Mouse (Mus musculus): ENCODE measurements around the gene Il12rb1. TPM values are rescaled to one million over a fixed set of nuclear protein-coding genes. Genes with fewer than 3 reads are reported as not detected.
A peak's percentile ranks its signal among the peaks of the same experiment; 100 is the strongest.

The Il12rb1 gene
- polyA plus RNA-seq, 1 experiment from 2014 or later: 0.07 TPM

DNA sequence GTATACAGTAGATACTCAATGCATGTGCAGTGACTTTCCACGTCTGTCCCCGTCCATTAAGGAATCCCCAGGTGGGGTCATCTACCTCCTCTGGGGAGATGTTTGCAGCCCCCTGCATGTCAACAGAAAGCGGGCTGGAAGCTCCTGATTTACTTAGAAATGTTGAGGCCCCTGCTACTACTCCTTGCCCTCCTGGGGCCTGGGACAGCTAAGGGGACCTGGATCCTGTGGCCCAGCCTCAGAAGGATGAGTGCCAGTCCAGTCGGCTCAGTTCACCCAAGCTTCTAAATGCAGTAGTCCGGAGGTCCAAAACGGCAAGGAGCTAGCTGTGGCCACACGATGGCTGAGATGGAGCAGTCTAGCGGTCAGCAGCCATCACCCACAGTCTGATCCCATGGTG is 35.7 kb downstream of the Il12rb1 start:
- 86% methylated on average over 8 of the region's 8 CpGs for WGBS
- Histone ChIP-seq H3K27me3 (0 out of 2 replicates have a peak, but pooled peaks cover 3% of the 10 kb centered on the region), H3K9me3 (no peaks in the 10 kb centered on the region), H3K9ac (no peak overlapping the region), H3K4me2 (no peak overlapping the region), H3K27ac (no peak overlapping the region), H3K4me1 (peaks cover 9% of the 10 kb centered on the region; the same call in 1 of the 2 replicates), H3K4me3 (no peak overlapping the region), H3K36me3 (no peaks in the 10 kb centered on the region)
- no peak for ATAC-seq (ENCODE audit: insufficient number of reproducible peaks, insufficient read depth, low FRiP score, low TSS enrichment, low read depth)

DNA sequence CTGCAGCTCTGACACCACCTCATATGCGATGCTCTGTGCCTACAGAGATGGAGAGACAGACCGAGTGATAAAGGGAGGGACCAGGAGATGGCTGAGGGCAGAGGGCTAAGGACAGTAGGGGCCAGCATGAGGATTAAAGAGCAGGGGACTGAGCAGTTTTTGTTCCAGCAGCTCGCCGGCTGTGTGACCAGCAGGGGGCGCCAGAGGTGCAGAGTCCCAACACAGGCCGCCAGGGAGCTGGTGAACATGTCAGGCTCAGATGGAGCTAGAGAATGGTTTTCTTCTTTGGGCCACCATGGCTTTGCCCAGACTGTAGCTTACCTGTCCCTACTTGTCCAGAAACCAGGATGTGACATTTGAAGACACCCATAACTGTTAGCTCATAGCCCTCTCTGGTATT is 36.3 kb downstream of the Il12rb1 start:
- Histone ChIP-seq H3K9ac (0 out of 2 replicates have a peak overlapping the region, but pooled peaks have one; percentile 33), H3K9me3 (no peaks in the 10 kb centered on the region)
- 1% methylated on average over 6 of the region's 6 CpGs for WGBS

DNA sequence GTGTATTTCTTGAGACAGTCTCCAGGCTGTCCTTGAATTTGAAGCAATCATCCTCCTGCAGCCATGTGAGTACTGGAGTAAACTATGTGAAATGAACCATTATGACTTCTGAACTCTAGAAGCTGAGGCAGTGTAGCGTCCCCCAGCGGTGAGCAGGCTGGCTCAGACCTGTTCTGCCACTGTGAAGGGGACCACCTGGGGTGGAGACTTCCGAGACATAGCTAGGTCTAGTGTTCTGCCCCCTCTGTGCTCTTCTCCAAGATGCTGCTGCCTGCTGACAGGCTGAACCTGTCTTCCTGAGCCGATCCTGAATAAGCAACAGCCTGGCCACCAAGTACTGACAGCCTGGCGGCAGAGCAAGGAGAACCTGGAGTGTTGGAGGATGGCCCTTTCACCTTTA is 36.9 kb downstream of the Il12rb1 start:
- peak overlapping the region; percentile 54 for H3K9ac ChIP-seq
- no peak for ATAC-seq (ENCODE audit: insufficient number of reproducible peaks, insufficient read depth, low FRiP score, low TSS enrichment, low read depth)
- 46% methylated on average over 5 of the region's 5 CpGs for WGBS
- peaks cover 7% of the 10 kb centered on the region; the same call in 1 of the 2 replicates for H3K4me1 ChIP-seq
- no peak overlapping the region for H3K4me3 ChIP-seq
- H3K9me3 ChIP-seq: no peaks in the 10 kb centered on the region
- 0 out of 2 replicates have a peak, but pooled peaks cover 3% of the 10 kb centered on the region for H3K27me3 ChIP-seq
- no peak overlapping the region for H3K27ac ChIP-seq
- H3K4me2 ChIP-seq: no peak overlapping the region
- H3K36me3 ChIP-seq: no peaks in the 10 kb centered on the region

More for the DNA sequence above, 36.3 kb downstream of the Il12rb1 start:
- Histone ChIP-seq H3K36me3 (no peaks in the 10 kb centered on the region), H3K27ac (no peak overlapping the region), H3K4me2 (no peak overlapping the region), H3K27me3 (0 out of 2 replicates have a peak, but pooled peaks cover 3% of the 10 kb centered on the region), H3K4me3 (no peak overlapping the region), H3K4me1 (peaks cover 9% of the 10 kb centered on the region; the same call in 1 of the 2 replicates)
- ATAC-seq (ENCODE audit: insufficient number of reproducible peaks, insufficient read depth, low FRiP score, low TSS enrichment, low read depth): no peak

DNA sequence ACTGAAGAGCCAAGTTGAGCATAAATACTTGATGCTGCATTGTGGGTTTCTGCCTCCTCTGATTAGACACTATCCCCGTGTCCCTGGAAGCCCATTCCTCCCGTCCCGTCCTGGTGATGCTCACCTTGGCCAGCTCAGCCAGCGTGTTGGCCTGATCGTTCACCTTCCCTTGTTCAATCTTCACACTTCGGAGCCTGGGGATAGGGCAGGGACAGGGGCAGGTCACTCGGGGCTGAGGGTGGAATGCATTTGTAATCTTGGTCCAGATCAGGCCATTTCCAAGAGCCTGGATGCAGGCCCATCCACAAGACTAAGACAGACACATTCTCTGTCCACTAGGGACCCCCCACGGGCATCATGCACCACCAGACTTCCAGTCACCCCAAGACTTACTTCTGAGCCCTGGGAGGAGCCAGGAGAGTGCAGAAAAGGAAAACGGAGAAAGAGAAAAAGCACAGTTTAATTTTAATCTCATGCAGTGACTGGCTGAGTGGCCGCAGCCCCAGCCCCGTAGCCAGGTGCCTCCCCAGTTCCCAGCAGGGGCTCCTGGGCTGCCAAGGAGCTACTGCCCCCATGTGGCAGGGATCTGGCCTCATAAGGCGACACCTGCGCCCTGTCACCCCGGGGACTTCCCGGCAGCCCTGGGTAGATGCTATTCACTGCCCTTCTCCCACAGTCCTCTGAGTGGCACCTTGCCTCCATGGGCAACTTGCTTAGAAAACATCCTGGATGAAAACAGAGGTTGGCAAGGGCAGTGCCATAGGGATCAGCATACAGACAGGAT is 38.3 kb downstream of the Il12rb1 start:
- H3K27me3 ChIP-seq: 0 out of 2 replicates have a peak, but pooled peaks cover 3% of the 10 kb centered on the region
- no peak overlapping the region for H3K4me2 ChIP-seq
- H3K27ac ChIP-seq: no peak overlapping the region
- H3K4me3 ChIP-seq: no peak overlapping the region
- no peaks in the 10 kb centered on the region for H3K9me3 ChIP-seq
- H3K4me1 ChIP-seq: no peaks in the 10 kb centered on the region; the same call in 1 of the 2 replicates
- no peaks in the 10 kb centered on the region for H3K36me3 ChIP-seq
- 56% methylated on average over 15 of the region's 15 CpGs for WGBS
- H3K9ac ChIP-seq: 0 out of 2 replicates have a peak overlapping the region, but pooled peaks have one; percentile 21
- no peak for ATAC-seq (ENCODE audit: insufficient number of reproducible peaks, insufficient read depth, low FRiP score, low TSS enrichment, low read depth)

DNA sequence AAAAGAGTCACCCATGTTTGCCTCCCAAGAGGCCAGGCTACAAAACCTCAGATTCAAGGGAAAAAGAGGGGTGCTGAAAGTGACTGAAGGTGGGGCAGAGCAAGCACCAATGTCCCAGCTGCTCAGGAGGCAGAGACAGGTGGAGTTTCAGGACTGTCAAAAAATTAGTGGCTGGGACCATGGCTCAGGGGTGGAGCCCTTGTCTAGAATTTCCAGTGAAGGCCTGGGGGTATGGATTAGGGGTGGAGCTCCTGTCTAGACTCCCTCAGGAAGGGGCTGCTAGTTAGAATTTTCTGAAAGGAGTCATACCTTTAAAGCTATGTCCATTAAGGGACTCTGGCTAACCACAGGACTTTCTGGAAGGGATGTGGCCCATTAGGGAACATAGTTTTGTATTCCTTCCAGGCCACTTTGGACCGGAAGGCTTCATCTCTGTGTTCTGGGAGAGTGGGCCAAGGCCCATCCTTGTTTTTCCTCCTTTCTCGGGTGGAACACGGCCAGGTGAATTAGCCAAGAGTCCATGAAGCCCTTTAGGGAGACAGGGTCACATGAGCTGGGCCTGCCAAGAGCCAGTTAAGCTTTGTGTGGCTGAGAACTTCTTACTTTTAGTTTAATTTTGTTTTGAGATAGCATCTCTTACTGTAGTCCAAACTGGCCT is 41.2 kb downstream of the Il12rb1 start:
- ATAC-seq (ENCODE audit: insufficient number of reproducible peaks, insufficient read depth, low FRiP score, low TSS enrichment, low read depth): no peak
- no peak overlapping the region for H3K9ac ChIP-seq

DNA sequence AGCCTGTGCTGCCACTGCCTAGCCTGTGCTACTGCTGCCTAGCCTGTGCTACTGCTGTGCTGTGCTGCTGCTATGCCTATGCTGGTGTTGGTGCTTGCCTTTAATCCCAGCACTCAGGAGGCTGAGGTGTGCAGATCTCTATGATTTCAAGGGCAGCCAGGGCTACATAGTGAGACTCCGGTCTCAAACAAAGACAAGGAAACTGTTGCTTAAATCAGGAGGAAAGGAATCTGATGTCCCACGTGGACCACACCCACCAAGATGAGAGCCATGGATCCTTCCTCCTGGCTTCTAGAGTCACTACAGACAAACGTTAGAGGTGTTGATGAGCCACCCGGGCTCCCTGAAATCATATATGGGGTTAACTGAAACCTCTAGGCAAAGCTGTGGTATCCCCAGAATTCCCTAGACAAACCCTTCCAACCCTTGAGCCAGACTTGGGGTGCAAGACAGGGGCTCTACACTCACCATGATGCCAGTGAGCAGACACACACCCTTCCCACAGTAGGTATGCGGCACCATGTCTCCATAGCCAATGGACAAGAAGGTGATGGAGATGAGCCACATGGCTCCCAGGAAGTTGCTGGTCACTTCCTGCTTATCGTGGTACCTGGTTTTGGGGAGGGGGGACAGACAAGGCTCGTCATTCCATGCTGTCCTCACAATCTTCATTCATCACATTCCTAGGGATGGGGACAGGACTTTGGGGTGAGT is 42.0 kb downstream of the Il12rb1 start:
- H3K27me3 ChIP-seq: 0 out of 2 replicates have a peak, but pooled peaks cover 3% of the 10 kb centered on the region
- no peak overlapping the region for H3K9ac ChIP-seq
- H3K9me3 ChIP-seq: no peaks in the 10 kb centered on the region
- no peak overlapping the region for H3K4me3 ChIP-seq
- ATAC-seq (ENCODE audit: insufficient number of reproducible peaks, insufficient read depth, low FRiP score, low TSS enrichment, low read depth): no peak
- WGBS: 74% methylated on average over 7 of the region's 7 CpGs
- no peak overlapping the region for H3K4me2 ChIP-seq
- H3K4me1 ChIP-seq: no peaks in the 10 kb centered on the region; the same call in 1 of the 2 replicates
- 0 out of 2 replicates have a peak, but pooled peaks cover 5% of the 10 kb centered on the region for H3K36me3 ChIP-seq
- H3K27ac ChIP-seq: no peak overlapping the region

More for the DNA sequence above, 41.2 kb downstream of the Il12rb1 start:
- Histone ChIP-seq H3K27ac (no peak overlapping the region), H3K4me1 (no peaks in the 10 kb centered on the region; the same call in none of the 2 replicates), H3K4me3 (no peak overlapping the region), H3K9me3 (no peaks in the 10 kb centered on the region), H3K27me3 (0 out of 2 replicates have a peak, but pooled peaks cover 3% of the 10 kb centered on the region), H3K4me2 (no peak overlapping the region), H3K36me3 (no peaks in the 10 kb centered on the region)
- WGBS: 76% methylated on average over 3 of the region's 3 CpGs

DNA sequence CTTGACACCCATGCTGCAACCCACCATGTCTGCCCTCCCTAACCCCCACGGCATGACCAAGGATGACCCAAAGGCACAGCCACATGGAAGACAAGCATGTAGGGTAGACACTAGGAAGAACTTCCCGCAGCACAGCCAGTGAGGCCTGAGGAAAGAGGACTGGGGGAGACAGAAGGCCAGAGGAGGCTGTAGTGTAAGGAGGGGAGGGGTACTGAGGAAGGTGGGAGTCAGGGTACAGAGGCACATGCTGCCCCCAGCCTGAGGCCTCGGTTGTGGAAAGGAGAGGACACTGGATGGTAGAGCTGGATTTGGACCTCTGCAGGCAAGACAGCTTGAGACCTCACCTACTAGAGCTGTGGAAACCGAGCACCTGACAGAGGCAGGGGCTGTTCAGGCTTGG is 42.7 kb downstream of the Il12rb1 start:
- no peak for ATAC-seq (ENCODE audit: insufficient number of reproducible peaks, insufficient read depth, low FRiP score, low TSS enrichment, low read depth)
- H3K27me3 ChIP-seq: 0 out of 2 replicates have a peak, but pooled peaks cover 3% of the 10 kb centered on the region
- H3K4me1 ChIP-seq: no peaks in the 10 kb centered on the region; the same call in 1 of the 2 replicates
- WGBS: 85% methylated on average over 4 of the region's 4 CpGs
- H3K36me3 ChIP-seq: 0 out of 2 replicates have a peak, but pooled peaks cover 5% of the 10 kb centered on the region
- no peaks in the 10 kb centered on the region for H3K9me3 ChIP-seq
- H3K4me3 ChIP-seq: no peak overlapping the region
- H3K4me2 ChIP-seq: no peak overlapping the region
- H3K27ac ChIP-seq: no peak overlapping the region
- H3K9ac ChIP-seq: no peak overlapping the region

DNA sequence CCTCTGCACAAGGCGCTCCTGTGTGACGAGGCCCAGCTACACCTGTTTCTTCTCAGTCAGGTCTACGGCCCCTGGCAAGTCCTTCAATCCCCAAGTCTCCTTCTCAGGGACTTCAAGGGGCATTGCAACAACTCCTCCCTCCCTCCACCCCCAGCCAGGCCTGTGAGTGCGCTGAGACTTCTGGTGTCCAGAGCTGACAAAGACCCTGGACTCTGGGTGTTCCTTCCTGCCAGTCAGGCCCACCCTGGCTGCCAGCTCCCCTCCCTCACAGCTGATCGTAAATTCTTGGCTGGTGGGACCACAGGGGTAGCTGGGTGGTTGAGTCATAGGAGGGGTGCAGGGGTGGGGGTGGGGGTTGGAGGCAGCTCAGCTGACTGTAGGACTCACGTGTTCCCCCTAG is 43.6 kb downstream of the Il12rb1 start:
- Histone ChIP-seq H3K4me1 (peaks cover 6% of the 10 kb centered on the region), H3K4me2 (no peak overlapping the region), H3K4me3 (no peak overlapping the region), H3K36me3 (0 out of 2 replicates have a peak, but pooled peaks cover 5% of the 10 kb centered on the region), H3K9ac (no peak overlapping the region), H3K27me3 (0 out of 2 replicates have a peak, but pooled peaks cover 1% of the 10 kb centered on the region), H3K27ac (no peak overlapping the region), H3K9me3 (no peaks in the 10 kb centered on the region)
- no peak for ATAC-seq (ENCODE audit: insufficient number of reproducible peaks, insufficient read depth, low FRiP score, low TSS enrichment, low read depth)
- whole genome bisulfite sequencing: 52% methylated on average over 6 of the region's 6 CpGs

DNA sequence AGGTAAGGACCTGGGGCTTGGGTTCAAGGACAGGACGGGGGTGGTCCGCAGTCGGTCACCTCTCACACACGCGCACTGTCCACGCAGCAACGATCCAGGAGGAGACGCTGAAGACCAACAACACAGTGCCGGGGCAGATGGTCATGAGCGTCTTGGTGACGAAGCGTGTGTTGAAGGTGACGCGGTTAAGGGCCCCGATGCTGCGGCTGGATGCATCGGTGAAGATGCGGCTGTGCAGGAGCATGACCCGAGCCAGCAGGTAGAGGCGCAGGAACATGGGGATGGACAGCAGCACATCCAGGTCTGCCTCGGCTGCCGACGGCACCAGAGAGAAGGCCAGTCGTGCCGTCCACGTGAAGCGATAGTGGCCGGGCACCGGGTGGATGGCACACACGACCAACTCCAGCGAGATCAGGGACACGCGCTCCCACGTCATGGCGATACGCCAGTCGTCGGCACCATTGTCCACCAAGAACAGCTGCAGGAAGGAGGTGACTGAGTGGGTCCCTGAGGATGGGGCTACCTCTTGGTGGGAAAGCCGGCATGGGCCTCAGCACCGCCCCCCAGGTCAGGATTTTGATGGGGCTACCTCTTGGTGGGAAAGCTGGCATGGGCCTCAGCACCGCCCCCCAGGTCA is 44.5 kb downstream of the Il12rb1 start:
- Histone ChIP-seq H3K9me3 (no peaks in the 10 kb centered on the region), H3K27me3 (no peaks in the 10 kb centered on the region), H3K4me3 (no peak overlapping the region), H3K4me1 (peaks cover 14% of the 10 kb centered on the region), H3K27ac (no peak overlapping the region), H3K4me2 (no peak overlapping the region), H3K9ac (peak overlapping the region; percentile 27; the same call in 1 of the 2 replicates), H3K36me3 (0 out of 2 replicates have a peak, but pooled peaks cover 5% of the 10 kb centered on the region)
- WGBS: 91% methylated on average over 41 of the region's 41 CpGs
- no peak for ATAC-seq (ENCODE audit: insufficient number of reproducible peaks, insufficient read depth, low FRiP score, low TSS enrichment, low read depth)

DNA sequence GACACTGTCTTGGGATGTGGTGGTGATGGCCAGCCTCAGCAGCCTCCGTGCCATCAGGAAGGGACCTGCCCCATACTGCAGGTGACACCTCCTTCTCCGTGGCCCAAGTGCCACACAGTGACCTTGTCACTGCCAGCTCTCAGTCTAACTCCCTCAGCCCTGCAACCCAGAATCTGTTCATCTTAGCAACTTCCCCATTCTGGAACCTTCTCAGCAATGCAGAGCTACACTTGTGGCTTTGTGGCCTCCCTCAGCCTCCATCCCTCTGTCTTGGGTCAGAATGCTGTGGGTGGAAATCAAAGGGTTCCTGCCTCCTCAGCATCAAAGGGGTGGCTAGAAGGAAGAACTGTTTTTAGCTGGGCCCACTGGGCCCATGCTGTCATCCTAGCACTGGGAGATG is 45.6 kb downstream of the Il12rb1 start:
- WGBS: 83% methylated on average over 2 of the region's 2 CpGs
- no peak overlapping the region for H3K27ac ChIP-seq
- no peak overlapping the region for H3K4me3 ChIP-seq
- peaks cover 22% of the 10 kb centered on the region for H3K4me1 ChIP-seq
- 0 out of 2 replicates have a peak, but pooled peaks cover 5% of the 10 kb centered on the region for H3K36me3 ChIP-seq
- ATAC-seq (ENCODE audit: insufficient number of reproducible peaks, insufficient read depth, low FRiP score, low TSS enrichment, low read depth): no peak
- H3K27me3 ChIP-seq: no peaks in the 10 kb centered on the region
- no peak overlapping the region for H3K4me2 ChIP-seq
- H3K9ac ChIP-seq: no peak overlapping the region
- no peaks in the 10 kb centered on the region for H3K9me3 ChIP-seq

Measured in embryonic facial prominence, embryonic 13.5 days (tissue).